Mouse (Mus musculus): ENCODE measurements at regions not wholly inside any gene's neighbourhood (a gene's known extent, or its start where the extent isn't known, plus 50 kb on each side); places are given as distances from the start of the nearest gene placed in this dataset.

DNA sequence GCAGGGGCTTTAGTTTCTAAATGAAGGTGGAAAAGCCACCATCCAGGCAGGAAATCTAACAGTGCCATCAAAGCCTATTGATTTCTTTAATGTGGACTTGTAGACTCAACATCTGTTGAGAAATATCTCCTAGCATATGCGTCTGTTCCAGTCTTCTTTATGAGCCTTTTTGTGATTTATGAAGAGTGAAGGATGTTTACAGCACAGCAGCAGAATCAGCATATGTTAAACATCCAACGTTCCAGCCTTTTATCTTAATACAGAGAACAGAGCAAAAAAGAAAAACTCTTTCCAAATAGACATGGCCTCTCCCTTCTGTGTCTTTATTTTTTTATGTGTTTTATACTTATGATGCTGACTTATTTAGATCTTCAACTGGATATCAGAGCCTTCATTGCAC, 573.3 kb downstream of the Basp1 start:
- Histone ChIP-seq H3K9ac (replicated peaks; ENCODE audit: low read depth, low read length) (no peak overlapping the region), H3K36me3 (ENCODE audit: control insufficient read depth, insufficient read depth, low read length) (no peaks in the 10 kb centered on the region), H3K4me2 (replicated peaks; ENCODE audit: low read depth, low read length) (no peak overlapping the region), H3K4me3 (ENCODE audit: low read depth, low read length) (no peak overlapping the region), H3K27me3 (ENCODE audit: control insufficient read depth, insufficient read depth, low read length) (no peaks in the 10 kb centered on the region), H3K4me1 (ENCODE audit: control insufficient read depth, insufficient read depth, low read length) (no peaks in the 10 kb centered on the region), H3K27ac (ENCODE audit: low read length) (no peak overlapping the region), H3K9me3 (ENCODE audit: control insufficient read depth, low read depth, low read length) (no peaks in the 10 kb centered on the region)
- 21% methylated on average over 2 of the region's 2 CpGs for WGBS
- ATAC-seq (ENCODE audit: insufficient number of reproducible peaks, insufficient read depth, low FRiP score, low read depth), result 0 out of 2 replicates have a peak, but pooled peaks have one; percentile 18

DNA sequence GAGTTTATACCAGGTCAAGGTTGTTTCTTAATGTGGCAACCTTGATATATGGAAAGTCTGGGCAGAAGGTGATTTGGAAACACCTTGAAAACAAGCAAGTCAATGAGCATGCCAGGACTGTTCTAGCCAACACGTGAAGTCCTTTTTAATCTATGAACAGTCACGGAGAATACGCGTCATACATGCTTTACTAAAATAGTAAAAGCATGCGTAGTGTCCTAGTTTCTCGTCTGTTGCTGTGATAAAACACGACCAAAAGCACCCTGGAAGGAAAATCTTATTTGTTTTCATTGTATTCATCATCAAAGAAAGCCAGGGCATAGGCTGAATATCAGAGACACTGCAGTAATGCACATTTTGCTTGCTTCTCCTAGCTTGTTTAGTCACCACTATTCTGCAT, 575.2 kb downstream of the Basp1 start:
- Histone ChIP-seq H3K9me3 (ENCODE audit: control insufficient read depth, low read depth, low read length) (no peaks in the 10 kb centered on the region), H3K4me2 (replicated peaks; ENCODE audit: low read depth, low read length) (no peak overlapping the region)
- WGBS, result 84% methylated on average over 7 of the region's 7 CpGs

DNA sequence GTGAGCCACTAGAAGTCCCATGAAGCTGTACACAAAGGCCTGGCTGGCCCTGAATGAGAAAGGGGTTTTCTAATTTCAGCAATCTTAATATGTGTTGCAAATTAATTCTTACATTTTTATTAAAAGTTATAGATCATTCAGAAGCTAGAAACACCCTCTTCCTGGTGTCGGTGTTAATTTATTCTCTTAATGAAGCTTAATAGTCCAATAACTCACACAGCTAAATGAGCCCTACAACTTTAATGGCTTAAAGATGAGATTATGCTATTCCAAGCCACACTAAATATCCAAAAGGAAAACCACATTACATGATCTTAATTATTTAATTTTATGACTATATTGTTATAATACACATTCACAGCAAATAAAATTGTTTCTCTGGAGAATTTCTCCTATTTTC, 585.7 kb downstream of the Basp1 start:
- no peaks in the 10 kb centered on the region for H3K9me3 ChIP-seq (ENCODE audit: control insufficient read depth, low read depth, low read length)
- H3K4me3 ChIP-seq (ENCODE audit: low read depth, low read length), result no peak overlapping the region
- no peaks in the 10 kb centered on the region for H3K4me1 ChIP-seq (ENCODE audit: control insufficient read depth, insufficient read depth, low read length)
- no peaks in the 10 kb centered on the region for H3K27me3 ChIP-seq (ENCODE audit: control insufficient read depth, insufficient read depth, low read length)
- no peak overlapping the region for H3K27ac ChIP-seq (ENCODE audit: low read length)
- no peaks in the 10 kb centered on the region for H3K36me3 ChIP-seq (ENCODE audit: control insufficient read depth, insufficient read depth, low read length)
- no peak overlapping the region for H3K4me2 ChIP-seq (replicated peaks; ENCODE audit: low read depth, low read length)
- no peak overlapping the region for H3K9ac ChIP-seq (replicated peaks; ENCODE audit: low read depth, low read length)
- no peak for ATAC-seq (ENCODE audit: insufficient number of reproducible peaks, insufficient read depth, low FRiP score, low read depth)
- WGBS, result 95% methylated on average over 1 of the region's 1 CpGs

More for the DNA sequence above, 575.2 kb downstream of the Basp1 start:
- Histone ChIP-seq H3K4me1 (ENCODE audit: control insufficient read depth, insufficient read depth, low read length) (no peaks in the 10 kb centered on the region), H3K36me3 (ENCODE audit: control insufficient read depth, insufficient read depth, low read length) (no peaks in the 10 kb centered on the region), H3K27ac (ENCODE audit: low read length) (no peak overlapping the region), H3K27me3 (ENCODE audit: control insufficient read depth, insufficient read depth, low read length) (no peaks in the 10 kb centered on the region), H3K4me3 (ENCODE audit: low read depth, low read length) (no peak overlapping the region), H3K9ac (replicated peaks; ENCODE audit: low read depth, low read length) (no peak overlapping the region)
- ATAC-seq (ENCODE audit: insufficient number of reproducible peaks, insufficient read depth, low FRiP score, low read depth), result no peak

DNA sequence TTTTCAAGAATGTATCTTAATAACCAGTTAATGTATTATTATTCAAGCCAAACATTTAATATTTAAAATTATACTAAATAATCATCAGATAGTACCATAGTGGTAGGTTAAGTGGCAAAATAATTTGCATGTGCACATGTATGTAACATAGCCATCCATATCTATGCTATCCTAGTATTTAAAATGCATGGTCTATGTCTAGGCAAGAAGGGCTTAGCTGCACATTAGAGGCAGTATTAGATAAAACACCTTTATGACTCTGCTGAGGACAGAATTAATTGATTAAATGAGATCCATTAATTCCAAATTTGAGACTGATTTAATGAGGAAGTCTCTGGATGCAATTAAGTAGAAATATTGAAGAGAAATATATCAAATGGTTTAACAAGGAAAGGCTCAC, 586.3 kb downstream of the Basp1 start:
- Histone ChIP-seq H3K27ac (ENCODE audit: low read length) (no peak overlapping the region), H3K4me3 (ENCODE audit: low read depth, low read length) (no peak overlapping the region), H3K9ac (replicated peaks; ENCODE audit: low read depth, low read length) (no peak overlapping the region), H3K4me2 (replicated peaks; ENCODE audit: low read depth, low read length) (no peak overlapping the region), H3K4me1 (ENCODE audit: control insufficient read depth, insufficient read depth, low read length) (no peaks in the 10 kb centered on the region), H3K9me3 (ENCODE audit: control insufficient read depth, low read depth, low read length) (no peaks in the 10 kb centered on the region), H3K36me3 (ENCODE audit: control insufficient read depth, insufficient read depth, low read length) (no peaks in the 10 kb centered on the region), H3K27me3 (ENCODE audit: control insufficient read depth, insufficient read depth, low read length) (no peaks in the 10 kb centered on the region)
- ATAC-seq (ENCODE audit: insufficient number of reproducible peaks, insufficient read depth, low FRiP score, low read depth), result no peak

DNA sequence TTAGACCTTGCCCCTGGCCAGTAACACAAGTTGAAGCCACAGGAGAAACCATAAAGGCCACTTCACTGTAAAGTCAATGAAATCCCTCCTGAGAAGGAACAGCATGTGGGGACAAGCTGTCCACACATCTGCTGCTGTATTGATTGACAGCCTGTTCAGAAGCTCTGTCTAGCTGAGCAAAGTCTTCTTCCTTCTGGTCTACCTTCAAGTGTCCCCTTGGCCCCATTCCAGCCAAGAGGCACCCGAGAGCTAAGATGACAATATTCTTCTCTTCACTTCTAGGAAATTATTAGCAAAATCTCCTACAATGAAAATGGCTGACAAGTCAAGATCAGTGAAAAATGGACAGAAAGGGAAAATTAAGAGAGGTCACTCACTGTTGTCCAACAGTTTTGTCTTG, 616.7 kb downstream of the Basp1 start:
- Histone ChIP-seq H3K27me3 (ENCODE audit: control insufficient read depth, insufficient read depth, low read length) (no peaks in the 10 kb centered on the region), H3K9me3 (ENCODE audit: control insufficient read depth, low read depth, low read length) (no peaks in the 10 kb centered on the region), H3K27ac (ENCODE audit: low read length) (no peak overlapping the region), H3K4me3 (ENCODE audit: low read depth, low read length) (no peak overlapping the region), H3K9ac (replicated peaks; ENCODE audit: low read depth, low read length) (no peak overlapping the region), H3K4me1 (ENCODE audit: control insufficient read depth, insufficient read depth, low read length) (no peaks in the 10 kb centered on the region), H3K36me3 (ENCODE audit: control insufficient read depth, insufficient read depth, low read length) (no peaks in the 10 kb centered on the region), H3K4me2 (replicated peaks; ENCODE audit: low read depth, low read length) (no peak overlapping the region)
- WGBS, result 75% methylated on average over 1 of the region's 1 CpGs
- ATAC-seq (ENCODE audit: insufficient number of reproducible peaks, insufficient read depth, low FRiP score, low read depth), result no peak

DNA sequence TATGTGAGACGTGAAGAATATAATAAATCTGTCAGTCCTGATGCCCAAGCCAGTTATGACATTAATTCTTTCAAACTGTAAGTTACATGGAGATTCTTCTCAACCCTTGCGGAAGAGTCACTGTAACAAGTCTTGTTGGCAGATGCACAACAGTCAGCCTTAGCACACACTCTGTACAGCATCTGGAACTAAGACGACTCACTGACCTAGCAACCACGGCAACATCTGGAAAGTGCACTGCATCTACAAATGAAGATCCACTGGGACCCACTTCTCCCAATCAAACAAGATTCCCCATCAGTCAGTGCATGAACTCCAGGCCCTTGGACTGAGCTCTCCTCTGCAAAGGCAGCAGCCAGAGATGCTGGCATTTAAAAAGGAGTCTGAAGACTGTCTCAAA, 620.2 kb downstream of the Basp1 start:
- no peaks in the 10 kb centered on the region for H3K4me1 ChIP-seq (ENCODE audit: control insufficient read depth, insufficient read depth, low read length)
- no peak for ATAC-seq (ENCODE audit: insufficient number of reproducible peaks, insufficient read depth, low FRiP score, low read depth)
- 68% methylated on average over 4 of the region's 4 CpGs for WGBS
- H3K4me3 ChIP-seq (ENCODE audit: low read depth, low read length), result no peak overlapping the region
- no peaks in the 10 kb centered on the region for H3K27me3 ChIP-seq (ENCODE audit: control insufficient read depth, insufficient read depth, low read length)
- no peaks in the 10 kb centered on the region for H3K9me3 ChIP-seq (ENCODE audit: control insufficient read depth, low read depth, low read length)
- H3K27ac ChIP-seq (ENCODE audit: low read length), result no peak overlapping the region
- no peaks in the 10 kb centered on the region for H3K36me3 ChIP-seq (ENCODE audit: control insufficient read depth, insufficient read depth, low read length)
- no peak overlapping the region for H3K9ac ChIP-seq (replicated peaks; ENCODE audit: low read depth, low read length)
- H3K4me2 ChIP-seq (replicated peaks; ENCODE audit: low read depth, low read length), result no peak overlapping the region

DNA sequence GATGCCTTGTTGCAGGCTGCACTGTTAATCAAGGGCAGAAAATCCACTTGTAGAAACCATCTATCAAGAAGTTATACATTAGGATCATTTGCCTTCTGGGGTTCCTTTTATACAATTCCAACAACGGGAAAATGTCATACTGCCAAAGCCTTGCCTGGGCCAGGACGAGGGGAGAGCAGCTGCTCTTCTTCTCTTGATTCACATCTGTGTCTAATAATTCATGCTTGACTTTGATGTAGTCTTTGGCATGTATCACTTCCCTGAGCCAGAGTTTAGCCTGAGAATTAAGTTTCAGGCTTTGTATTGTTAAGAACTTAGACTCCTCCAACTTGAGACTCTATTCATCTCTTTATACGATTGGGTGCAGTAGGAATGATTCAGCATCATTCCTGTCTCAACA, 627.2 kb downstream of the Basp1 start:
- Histone ChIP-seq H3K9ac (replicated peaks; ENCODE audit: low read depth, low read length) (no peak overlapping the region), H3K9me3 (ENCODE audit: control insufficient read depth, low read depth, low read length) (no peaks in the 10 kb centered on the region), H3K36me3 (ENCODE audit: control insufficient read depth, insufficient read depth, low read length) (no peaks in the 10 kb centered on the region), H3K4me3 (ENCODE audit: low read depth, low read length) (no peak overlapping the region), H3K27ac (ENCODE audit: low read length) (no peak overlapping the region), H3K27me3 (ENCODE audit: control insufficient read depth, insufficient read depth, low read length) (no peaks in the 10 kb centered on the region), H3K4me2 (replicated peaks; ENCODE audit: low read depth, low read length) (no peak overlapping the region), H3K4me1 (ENCODE audit: control insufficient read depth, insufficient read depth, low read length) (no peaks in the 10 kb centered on the region)
- ATAC-seq (ENCODE audit: insufficient number of reproducible peaks, insufficient read depth, low FRiP score, low read depth), result no peak
- 42% methylated on average over 3 of the region's 3 CpGs for WGBS

DNA sequence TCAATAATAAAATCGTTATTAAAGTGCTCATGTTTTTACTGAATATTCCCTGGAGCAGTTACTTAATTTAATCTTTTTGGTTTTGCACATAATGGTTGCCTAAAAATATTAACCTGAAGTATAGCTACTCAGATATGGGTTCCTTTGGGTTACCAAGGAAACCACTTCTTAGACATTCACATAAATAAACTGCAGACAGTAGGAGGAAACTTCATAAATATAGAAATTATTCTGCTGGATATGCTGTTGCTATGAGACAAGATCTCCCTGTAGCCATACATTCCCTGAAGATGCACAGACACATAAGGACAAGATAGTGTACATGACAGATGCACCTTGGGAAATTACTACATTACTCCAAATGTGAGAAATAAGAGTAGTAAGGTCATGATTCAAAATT, 635.3 kb downstream of the Basp1 start:
- Histone ChIP-seq H3K9ac (replicated peaks; ENCODE audit: low read depth, low read length) (no peak overlapping the region), H3K9me3 (ENCODE audit: control insufficient read depth, low read depth, low read length) (no peaks in the 10 kb centered on the region), H3K4me3 (ENCODE audit: low read depth, low read length) (no peak overlapping the region), H3K27me3 (ENCODE audit: control insufficient read depth, insufficient read depth, low read length) (no peaks in the 10 kb centered on the region), H3K4me1 (ENCODE audit: control insufficient read depth, insufficient read depth, low read length) (no peaks in the 10 kb centered on the region), H3K4me2 (replicated peaks; ENCODE audit: low read depth, low read length) (no peak overlapping the region), H3K36me3 (ENCODE audit: control insufficient read depth, insufficient read depth, low read length) (no peaks in the 10 kb centered on the region), H3K27ac (ENCODE audit: low read length) (no peak overlapping the region)
- 76% methylated on average over 1 of the region's 1 CpGs for WGBS
- ATAC-seq (ENCODE audit: insufficient number of reproducible peaks, insufficient read depth, low FRiP score, low read depth), result no peak

DNA sequence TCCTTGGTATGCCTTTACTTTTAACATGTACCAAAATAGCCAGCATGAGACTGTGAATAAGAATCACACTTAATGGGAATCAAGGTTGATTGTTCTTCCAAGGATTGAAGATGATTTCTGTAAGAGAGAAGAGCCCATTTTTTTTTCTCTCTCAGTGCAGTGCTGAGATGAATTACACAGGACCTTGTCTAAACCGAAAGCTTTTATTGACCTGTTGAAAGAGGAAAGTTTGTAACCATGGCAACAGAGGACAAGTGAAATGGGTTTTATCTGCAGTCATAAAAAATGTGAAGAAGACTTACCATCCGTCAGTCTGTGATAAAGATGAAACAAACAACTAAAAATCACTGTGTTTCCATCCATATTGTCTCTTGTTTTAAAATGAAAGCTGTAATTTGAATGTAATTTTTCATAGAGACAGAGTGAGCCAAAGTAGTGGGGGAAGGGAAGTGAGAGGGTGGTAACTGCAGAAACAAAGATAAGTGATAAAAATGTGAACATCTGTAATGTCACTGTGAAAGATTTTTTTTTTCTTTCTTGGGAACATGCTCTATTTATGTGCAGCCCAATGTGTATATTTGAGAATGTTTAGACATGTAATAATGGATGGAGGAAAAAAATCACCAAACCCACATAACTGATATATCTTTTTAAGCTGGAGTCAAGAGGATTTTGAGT, 661.9 kb downstream of the Basp1 start:
- Histone ChIP-seq H3K4me2 (replicated peaks; ENCODE audit: low read depth, low read length) (no peak overlapping the region), H3K9ac (replicated peaks; ENCODE audit: low read depth, low read length) (no peak overlapping the region), H3K9me3 (ENCODE audit: control insufficient read depth, low read depth, low read length) (no peaks in the 10 kb centered on the region), H3K4me1 (ENCODE audit: control insufficient read depth, insufficient read depth, low read length) (no peaks in the 10 kb centered on the region), H3K4me3 (ENCODE audit: low read depth, low read length) (no peak overlapping the region), H3K27me3 (ENCODE audit: control insufficient read depth, insufficient read depth, low read length) (no peaks in the 10 kb centered on the region), H3K36me3 (ENCODE audit: control insufficient read depth, insufficient read depth, low read length) (no peaks in the 10 kb centered on the region), H3K27ac (ENCODE audit: low read length) (no peak overlapping the region)
- WGBS, result 16% methylated on average over 2 of the region's 2 CpGs
- ATAC-seq (ENCODE audit: insufficient number of reproducible peaks, insufficient read depth, low FRiP score, low read depth), result no peak

Measured in stomach, embryonic 14.5 days (tissue).